Mouse (Mus musculus) kidney, postnatal 0 days (tissue): ENCODE results near the gene Cyp4f13. TPM values are rescaled to one million over a fixed set of nuclear protein-coding genes. Genes with fewer than 3 reads are reported as not detected.

ENCODE experiments used
- ATAC-seq: fragments of 200-750 bp; cut with Nextera tagmentation; replicated peaks from 2 replicates; pipeline ENCODE4 v1.8.0; 2017; ENCODE audit warnings: low read depth, moderate number of reproducible peaks, moderate TSS enrichment, moderate library complexity; ENCODE audit not compliant: low FRiP score
- DNase-seq: peaks from one replicate; pipeline ENCODE4 v3.0.0-alpha.2; 2016; ENCODE audit warnings: low spot score
- H3K27ac ChIP-seq: fragments of 300-500 bp; sonication (generic); 2 replicates; pipeline ENCODE4 v1.5.1; 2014; ENCODE audit warnings: mild to moderate bottlenecking
- H3K27me3 ChIP-seq: fragments of 300-500 bp; sonication (generic); 2 replicates; pipeline ENCODE4 v1.6.1; 2014; ENCODE audit warnings: low read length, mixed read lengths; ENCODE audit not compliant: insufficient read depth
- H3K36me3 ChIP-seq: fragments of 300-500 bp; sonication (generic); 2 replicates; pipeline ENCODE4 v1.6.1; 2014; ENCODE audit warnings: low read length, mixed read lengths; ENCODE audit not compliant: insufficient read depth
- H3K4me1 ChIP-seq: fragments of 300-500 bp; sonication (generic); replicated peaks from 2 replicates; pipeline ENCODE4 v1.6.1; 2014; ENCODE audit warnings: antibody characterized with exemption, low read length, mixed read lengths; ENCODE audit not compliant: insufficient read depth
- H3K4me2 ChIP-seq: fragments of 300-500 bp; sonication (generic); 2 replicates; pipeline ENCODE4 v1.6.1; 2014; ENCODE audit warnings: mild to moderate bottlenecking, low read length, moderate library complexity, mixed read lengths
- H3K4me3 ChIP-seq: fragments of 300-500 bp; sonication (generic); replicated peaks from 2 replicates; pipeline ENCODE4 v1.5.1; 2014; ENCODE audit warnings: low read depth, low read length
- H3K9ac ChIP-seq: fragments of 300-500 bp; sonication (generic); 2 replicates; pipeline ENCODE4 v1.6.1; 2014; ENCODE audit warnings: low read depth, low read length
- H3K9me3 ChIP-seq: fragments of 300-500 bp; sonication (generic); replicated peaks from 2 replicates; pipeline ENCODE4 v1.6.1; 2016; ENCODE audit warnings: low read length, inconsistent platforms, mixed read lengths
- CTCF ChIP-seq: IDR thresholded peaks from 2 replicates; pipeline ENCODE4 v1.5.1; 2016; ENCODE audit warnings: antibody characterized with exemption, low read depth, mild to moderate bottlenecking, moderate library complexity
- WGBS: fragments of 180-500 bp; shearing (Covaris S2); extraction: QIAGEN DNeasy Blood & Tissue Kit; methylation state at CpG from one replicate; pipeline ENCODE4 v1.1.7; 2014; 5-methylcytosine and 5-hydroxymethylcytosine counted together
- polyA plus RNA-seq: library from polyadenylated mRNA; unstranded; fragments of >200 nt; fragmentation: Nextera tagmentation; extraction: Ambion mirVana; gene quantifications from 2 replicates; pipeline ENCODE4 v1.2.1, GENCODE M21; 2015

Gene Cyp4f13
- polyA plus RNA-seq, 1 experiment from 2014 or later: 18.4 TPM

- Histone ChIP-seq H3K4me2 (peak within 1 kb of the TSS; percentile 86), H3K4me1 (peaks cover 10% of the 10 kb centered on the region), H3K9ac (peak within 1 kb of the TSS; percentile 72), H3K36me3 (no peaks in the 10 kb centered on the region), H3K9me3 (no peaks in the 10 kb centered on the region), H3K27me3 (no peaks in the 10 kb centered on the region), H3K4me3 (peak within 1 kb of the TSS; percentile 73), H3K27ac (peak within 1 kb of the TSS; percentile 88)
- DNase-seq (peak; percentile 97), ATAC-seq (peak; percentile 99)
- TF ChIP-seq CTCF: no peak
- under 1% methylated on average over 33 of the region's 33 CpGs for WGBS
Measured at GRCm38 (mm10) chr17:32965623-32966290, 18.6 kb upstream of the Cyp4f13 start, which contains the start of gene Zfp472. TSS of gene Zfp472 (plus strand) at chr17:32965814.

GRCm38 (mm10) chr17:32965253-32965622 lies 18.0 kb upstream of the Cyp4f13 start:
- H3K36me3 ChIP-seq: no peaks in the 10 kb centered on the region
- no peak for TF ChIP-seq CTCF
- under 1% methylated on average over 14 of the region's 14 CpGs for WGBS
- H3K27me3 ChIP-seq: no peaks in the 10 kb centered on the region
- H3K4me2 ChIP-seq: peak overlapping the region; percentile 86
- H3K9ac ChIP-seq: peak overlapping the region; percentile 72
- DNase-seq (no peak), ATAC-seq (no peak)
- H3K9me3 ChIP-seq: no peaks in the 10 kb centered on the region
- H3K4me3 ChIP-seq: peak overlapping the region; percentile 73
- peak overlapping the region; percentile 88 for H3K27ac ChIP-seq
- H3K4me1 ChIP-seq: peaks cover 10% of the 10 kb centered on the region

GRCm38 (mm10) chr17:32951441-32951840 lies 4.2 kb upstream of the Cyp4f13 start:
- H3K4me2 ChIP-seq: no peak overlapping the region

GRCm38 (mm10) chr17:32951006-32951405 lies 3.8 kb upstream of the Cyp4f13 start:
- WGBS: 81% methylated on average over 11 of the region's 11 CpGs

More at GRCm38 (mm10) chr17:32951441-32951840, 4.2 kb upstream of the Cyp4f13 start:
- WGBS: 28% methylated on average over 16 of the region's 16 CpGs
- H3K9me3 ChIP-seq: no peaks in the 10 kb centered on the region
- no peaks in the 10 kb centered on the region for H3K36me3 ChIP-seq
- no peak for ATAC-seq
- no peak overlapping the region for H3K27ac ChIP-seq
- no peak overlapping the region for H3K4me3 ChIP-seq
- H3K4me1 ChIP-seq: 0 out of 2 replicates have a peak, but pooled peaks cover 4% of the 10 kb centered on the region
- DNase-seq: peak; percentile 75
- H3K9ac ChIP-seq: no peak overlapping the region
- H3K27me3 ChIP-seq: no peaks in the 10 kb centered on the region
- peak; percentile 82 for TF ChIP-seq CTCF

GRCm38 (mm10) chr17:32950136-32950535 lies 2.9 kb upstream of the Cyp4f13 start:
- ATAC-seq (no peak), DNase-seq (no peak)
- Histone ChIP-seq H3K27ac (no peak overlapping the region), H3K4me3 (no peak overlapping the region), H3K9ac (no peak overlapping the region), H3K4me1 (0 out of 2 replicates have a peak, but pooled peaks cover 8% of the 10 kb centered on the region), H3K36me3 (no peaks in the 10 kb centered on the region), H3K4me2 (no peak overlapping the region), H3K27me3 (no peaks in the 10 kb centered on the region), H3K9me3 (no peaks in the 10 kb centered on the region)
- no peak for TF ChIP-seq CTCF
- WGBS: 90% methylated on average over 3 of the region's 3 CpGs

More at GRCm38 (mm10) chr17:32951006-32951405, 3.8 kb upstream of the Cyp4f13 start:
- Histone ChIP-seq H3K27me3 (no peaks in the 10 kb centered on the region), H3K4me2 (no peak overlapping the region), H3K27ac (no peak overlapping the region), H3K9me3 (no peaks in the 10 kb centered on the region), H3K4me3 (no peak overlapping the region), H3K36me3 (no peaks in the 10 kb centered on the region), H3K4me1 (0 out of 2 replicates have a peak, but pooled peaks cover 8% of the 10 kb centered on the region), H3K9ac (no peak overlapping the region)
- no peak for ATAC-seq
- no peak for TF ChIP-seq CTCF
- no peak for DNase-seq

GRCm38 (mm10) chr17:32946716-32947115 lies 486 bp downstream of the Cyp4f13 start:
- no peaks in the 10 kb centered on the region for H3K36me3 ChIP-seq
- TF ChIP-seq CTCF: no peak
- peak overlapping the region; percentile 83 for H3K4me2 ChIP-seq
- H3K27ac ChIP-seq: peak overlapping the region; percentile 78
- peak overlapping the region; percentile 54 for H3K4me3 ChIP-seq
- 0 out of 2 replicates have a peak, but pooled peaks have one; percentile 7 for ATAC-seq
- WGBS: 51% methylated on average over 9 of the region's 9 CpGs
- DNase-seq: no peak
- H3K4me1 ChIP-seq: 0 out of 2 replicates have a peak, but pooled peaks cover 8% of the 10 kb centered on the region
- no peaks in the 10 kb centered on the region for H3K9me3 ChIP-seq
- H3K27me3 ChIP-seq: no peaks in the 10 kb centered on the region
- peak overlapping the region; percentile 69 for H3K9ac ChIP-seq
